ENCODE assay signal across 29 mouse cellular contexts in the genomic region with DNA sequence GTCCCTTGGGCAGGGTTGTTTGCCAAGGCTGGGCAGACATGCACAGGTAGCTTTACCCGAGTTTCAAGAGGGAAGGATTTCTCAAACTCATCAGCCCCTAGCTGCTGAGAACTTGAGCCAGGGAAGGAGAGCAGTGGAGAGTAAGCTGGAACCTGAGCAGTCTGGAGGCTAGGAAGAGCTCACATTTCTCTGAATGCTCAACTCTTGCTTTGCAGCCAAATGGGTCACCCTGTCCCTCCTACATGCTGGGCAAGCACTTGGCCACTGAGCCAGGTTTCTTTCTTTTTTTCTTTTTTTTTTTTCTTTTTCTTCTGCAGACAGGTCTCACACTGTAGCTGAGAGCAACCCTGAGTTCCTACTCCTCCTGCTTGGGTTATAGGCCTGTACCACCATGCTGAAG. TPM values are rescaled to one million over a fixed set of nuclear protein-coding genes. Genes with fewer than 3 reads are reported as not detected.
DNase-seq lines count a peak whose midpoint lies in the region; ATAC-seq and TF ChIP-seq lines count a peak whose summit lies in the region.
"Had no signal": no experiment of that assay in that cellular context is flagged by ENCODE, and none has a peak within 500 bp of the region (broad histone marks: within the 10 kb centered on the region; RNA-seq: fewer than 3 reads in every experiment).

No protein-coding gene starts in this region.

- DNase-seq in cerebellum, adult 9-11 months: peak; percentile 69
- no peak for DNase-seq in cerebellum, adult 11 months
- no peak for DNase-seq in lung, postnatal 0 days (ENCODE audit: low spot score)
- DNase-seq in lung, postnatal 4 days: no peak
- DNase-seq in cerebellum, postnatal 36 days: peak; percentile 23 to 41
- no peak for DNase-seq in layer of hippocampus, postnatal 25 days (ENCODE audit: extremely low spot score in 1 of 2, low spot score in 1 of 2)
- DNase-seq: adrenal gland, adult 2 months; B cell, adult 2 months; gastrocnemius, postnatal 25 days; heart, adult 2 months; kidney, adult 11 months; kidney, postnatal 25 days; layer of hippocampus, postnatal 36 days; left cerebral cortex, postnatal 4 days; liver, postnatal 0 days had no signal

- no peak overlapping the region for H3K4me2 ChIP-seq in lung, postnatal 0 days (replicated peaks; ENCODE audit: low read depth, low read length)
- H3K4me2 ChIP-seq: heart, embryonic 12.5 days; hindbrain, embryonic 15.5 days; liver, embryonic 12.5 days; midbrain, embryonic 13.5 days; neural tube, embryonic 13.5 days; stomach, embryonic 15.5 days had no signal

- H3K4me3 ChIP-seq in lung, postnatal 0 days (ENCODE audit: low read depth, low read length): no peak overlapping the region
- H3K4me3 ChIP-seq: erythroblast, embryonic 14.5 days; heart, adult 2 months; heart, embryonic 12.5 days; hindbrain, embryonic 10.5 days; hindbrain, embryonic 15.5 days; liver, embryonic 12.5 days; midbrain, embryonic 13.5 days; neural tube, embryonic 13.5 days; stomach, embryonic 15.5 days had no signal

- no peaks in the 10 kb centered on the region for H3K27me3 ChIP-seq in lung, postnatal 0 days (replicated peaks; ENCODE audit: insufficient read depth, low read length)
- H3K27me3 ChIP-seq: heart, embryonic 12.5 days; hindbrain, embryonic 15.5 days; liver, embryonic 12.5 days; midbrain, embryonic 13.5 days; neural tube, embryonic 13.5 days; stomach, embryonic 15.5 days had no signal

- no peak overlapping the region for H3K9ac ChIP-seq in lung, postnatal 0 days (replicated peaks; ENCODE audit: low read depth)
- H3K9ac ChIP-seq: heart, embryonic 12.5 days; hindbrain, embryonic 15.5 days; liver, embryonic 12.5 days; liver, postnatal 0 days; midbrain, embryonic 13.5 days; neural tube, embryonic 13.5 days; stomach, embryonic 15.5 days had no signal

- peaks cover 7% of the 10 kb centered on the region for H3K4me1 ChIP-seq in lung, postnatal 0 days (ENCODE audit: insufficient read depth, low read depth, low read length)

- H3K36me3 ChIP-seq in lung, postnatal 0 days (ENCODE audit: insufficient read depth, low read length): peaks cover 23% of the 10 kb centered on the region; the same call in 1 of the 2 replicates

- no peaks in the 10 kb centered on the region for H3K9me3 ChIP-seq in lung, postnatal 0 days (ENCODE audit: low read length)
- H3K9me3 ChIP-seq: heart, embryonic 12.5 days; hindbrain, embryonic 15.5 days; liver, embryonic 12.5 days; midbrain, embryonic 13.5 days; neural tube, embryonic 13.5 days; stomach, embryonic 15.5 days had no signal

- WGBS in lung, postnatal 0 days: 55% methylated on average over 1 of the region's 1 CpGs

- ATAC-seq in lung, postnatal 0 days: no peak
- ATAC-seq: forebrain, embryonic 16.5 days; inflammation-experienced regulatory T-cells, adult 6 months; liver, embryonic 12.5 days; liver, postnatal 0 days; midbrain, embryonic 13.5 days had no signal

- 0 out of 2 replicates have a peak overlapping the region, but pooled peaks have one; percentile 68 for H3K27ac ChIP-seq in lung, postnatal 0 days (ENCODE audit: low read length)
- H3K27ac ChIP-seq: heart, adult 2 months; hindbrain, embryonic 10.5 days; hindbrain, embryonic 15.5 days; liver, embryonic 12.5 days; macrophage; midbrain, embryonic 13.5 days; neural tube, embryonic 13.5 days; stomach, embryonic 15.5 days had no signal

- TF ChIP-seq EP300 in lung, postnatal 0 days (IDR thresholded peaks at IDR 0.05): no peak

- TF ChIP-seq CTCF in lung, postnatal 0 days (IDR thresholded peaks at IDR 0.05): no peak

RNA-seq across cellular contexts. Expression of gene Mlf2, which starts 5.5 kb away (rescaled TPM):
- 289 and 300 TPM in 2 replicates for polyA plus RNA-seq in lung, postnatal 0 days (2015; fragmentation: Nextera tagmentation; extraction: Ambion mirVana)
- 100 to 1,000 TPM; 670 to 704 TPM for total RNA-seq in layer of hippocampus, postnatal 25 days (2021)

RNA-seq across cellular contexts. Expression of gene Ptms, which starts 16.8 kb away (rescaled TPM):
- 533 and 563 TPM in 2 replicates for polyA plus RNA-seq in lung, postnatal 0 days (2015; fragmentation: Nextera tagmentation; extraction: Ambion mirVana)
- total RNA-seq in layer of hippocampus, postnatal 25 days (2021): 1,000 to 10,000 TPM; 1,178 to 1,233 TPM

RNA-seq across cellular contexts. Expression of gene Lag3, which starts 25.2 kb away (rescaled TPM):
- 2.3 TPM in 2 replicates for polyA plus RNA-seq in lung, postnatal 0 days (2015; fragmentation: Nextera tagmentation; extraction: Ambion mirVana)
- total RNA-seq in layer of hippocampus, postnatal 25 days (2021): 1 to 10 TPM; 2.4 to 2.6 TPM
- polyA plus RNA-seq: erythroblast, embryonic 14.5 days had no signal

RNA-seq across cellular contexts. Expression of gene Cops7a, which starts 28.7 kb away (rescaled TPM):
- polyA plus RNA-seq in lung, postnatal 0 days (2015; fragmentation: Nextera tagmentation; extraction: Ambion mirVana): 112 and 118 TPM in 2 replicates
- 100 to 1,000 TPM; 144 to 151 TPM for total RNA-seq in layer of hippocampus, postnatal 25 days (2021)

RNA-seq across cellular contexts. Expression of gene Cd4, which starts 48.7 kb away (rescaled TPM):
- polyA plus RNA-seq in lung, postnatal 0 days (2015; fragmentation: Nextera tagmentation; extraction: Ambion mirVana): 0.07 and 0.10 TPM in 2 replicates
- under 1 TPM; 0.22 to 0.26 TPM for total RNA-seq in layer of hippocampus, postnatal 25 days (2021)
- total RNA-seq: megakaryocyte-erythroid progenitor cell, adult 5-6 weeks had no signal
- polyA plus RNA-seq: erythroblast, embryonic 14.5 days; forebrain, embryonic 11.5 days; heart, embryonic 12.5 days; hindbrain, embryonic 10.5 days; kidney, embryonic 14.5 days; neural tube, embryonic 13.5 days had no signal

Comparison
In these comparisons a context has a peak if more than half of its experiments do, and no peak if none do; other contexts are left out.
1. DNase-seq: peak in cerebellum, adult 9-11 months (single experiment) and cerebellum, postnatal 36 days (2 of 2); none in cerebellum, adult 11 months (single experiment), lung, postnatal 0 days (single experiment), lung, postnatal 4 days (0 of 2) and layer of hippocampus, postnatal 25 days (0 of 2).